Mouse (Mus musculus) effector memory CD4-positive, alpha-beta T cell, adult 7 months (primary cell): ENCODE results near the gene Gm32802. TPM values are rescaled to one million over a fixed set of nuclear protein-coding genes. Genes with fewer than 3 reads are reported as not detected.

Experiments used
- polyA plus RNA-seq: library from polyadenylated mRNA; unstranded; fragments of 100-300 nt; shearing (Covaris generic); gene quantifications from one replicate; pipeline ENCODE4 v1.2.1, GENCODE M21; 2017

The Gm32802 gene
- not detected for polyA plus RNA-seq

GRCm38 (mm10) chr10:118258388-118258787, at the start of gene Gm32802:
TSS of gene Gm32802 (plus strand) at chr10:118258688.

DNA sequence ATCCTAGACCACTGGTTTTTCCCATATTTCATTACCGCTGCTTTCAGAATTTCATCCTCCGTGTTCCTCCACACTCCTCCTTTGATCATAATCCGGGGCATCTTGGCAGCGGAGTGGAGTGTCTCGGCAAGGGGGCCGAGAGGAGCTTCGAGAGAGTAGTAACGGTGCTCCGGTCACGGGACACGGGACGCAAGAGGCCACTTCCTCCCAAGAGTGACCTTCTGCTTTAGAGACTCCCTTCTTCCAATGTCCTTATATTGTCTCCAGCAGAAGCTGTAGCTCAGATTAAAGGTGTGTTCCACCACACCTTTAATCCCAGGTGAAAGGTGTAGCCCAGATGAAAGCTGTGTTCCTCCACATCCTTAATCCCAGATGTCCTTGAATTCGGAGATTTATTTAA, 17.8 kb upstream of the Gm32802 start, which contains the start of gene Gm32717:
Gene Gm32717, minus strand, starts transcription at position 101 of the 400 bp plus-strand sequence.

DNA sequence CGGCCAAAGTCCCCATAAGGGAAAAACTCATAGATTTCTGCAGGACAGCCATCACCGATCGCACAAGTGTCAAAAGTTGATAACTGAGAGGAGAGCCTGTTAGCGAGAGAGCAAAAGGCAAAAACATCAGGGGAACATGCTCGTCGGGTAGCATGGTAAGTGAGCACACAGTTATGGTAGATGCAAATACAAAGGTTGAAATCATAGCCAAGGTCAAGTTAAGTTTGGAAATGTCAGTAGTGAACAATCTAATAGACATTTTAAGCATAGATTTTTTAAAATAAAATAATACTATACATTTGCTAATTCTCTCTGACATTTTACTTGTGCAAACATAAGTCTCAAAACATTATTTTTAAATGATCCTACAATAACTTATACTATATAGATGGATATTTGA, 36.5 kb downstream of the Gm32802 start, which contains the start of gene Iltifb:
Gene Iltifb, minus strand, starts transcription at position 101 of the 400 bp plus-strand sequence.

Other genes starting within 250 kb of the Gm32802 start
- gene Mdm1, start 116.9 kb upstream of the Gm32802 start, polyA plus RNA-seq: 6.7 TPM
- not detected for gene Il22, start 53.7 kb upstream of the Gm32802 start, polyA plus RNA-seq
- not detected for gene Gm32717, start 17.9 kb upstream of the Gm32802 start, polyA plus RNA-seq
- gene Iltifb, start 36.4 kb downstream of the Gm32802 start, polyA plus RNA-seq: not detected
- not detected for gene Gm9040, start 68.3 kb downstream of the Gm32802 start, polyA plus RNA-seq
- not detected for gene Gm9044, start 73.7 kb downstream of the Gm32802 start, polyA plus RNA-seq
- not detected for gene Gm9045, start 79.1 kb downstream of the Gm32802 start, polyA plus RNA-seq
- gene Gm9046, start 84.6 kb downstream of the Gm32802 start, polyA plus RNA-seq: not detected
- not detected for gene Gm9048, start 90.0 kb downstream of the Gm32802 start, polyA plus RNA-seq
- not detected for gene Gm9049, start 95.4 kb downstream of the Gm32802 start, polyA plus RNA-seq
- gene Ifng, start 182.4 kb downstream of the Gm32802 start, polyA plus RNA-seq: 735 TPM